Mouse (Mus musculus): ENCODE measurements around the gene Ugcg.
"Not testable (repeated sequence)": the region's sequence is repeated elsewhere in the genome, so short reads cannot be mapped to it uniquely, and the experiment has no call there.

The Ugcg gene

DNA sequence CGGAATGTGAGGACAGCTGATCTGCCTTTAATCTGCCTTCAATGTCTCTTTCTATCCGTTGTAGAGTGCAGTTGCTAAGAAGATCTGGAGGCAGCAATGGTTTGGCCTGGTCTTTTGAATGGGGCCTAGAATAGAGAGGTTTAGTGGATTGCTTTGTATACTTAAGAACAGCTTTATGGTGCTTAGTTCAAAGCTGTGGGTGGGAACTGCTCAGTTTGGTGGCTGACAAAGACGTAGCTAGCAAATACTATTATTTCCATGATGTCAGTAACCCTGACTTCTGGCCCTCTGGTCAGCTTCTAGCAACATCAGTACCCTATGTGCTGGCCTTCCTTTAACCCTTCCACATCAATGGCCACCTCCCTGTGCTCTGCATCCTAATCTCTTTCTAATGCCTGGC lies 68.8 kb downstream of the Ugcg start:
- no peak for DNase-seq (ENCODE audit: low spot score in 2 of 2)

DNA sequence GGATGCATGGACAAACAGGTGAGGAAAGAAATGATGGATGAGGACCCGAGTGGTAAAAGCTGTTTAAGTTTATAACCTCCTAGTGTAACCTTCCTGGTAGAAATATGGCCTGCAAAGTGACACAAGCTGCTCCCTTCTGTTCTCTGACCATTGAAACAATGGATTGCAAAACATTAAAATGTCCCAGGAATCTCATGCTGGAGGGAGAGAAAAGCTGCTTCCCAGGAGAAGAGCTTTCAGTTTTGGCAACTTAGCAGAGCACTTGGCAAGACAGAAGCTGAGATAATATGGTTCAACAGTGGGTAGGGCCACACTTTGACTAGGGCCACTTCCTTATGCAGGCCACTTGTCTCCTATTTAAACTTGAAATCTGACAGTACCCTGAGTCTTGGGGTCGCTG lies 69.7 kb downstream of the Ugcg start:
- DNase-seq (ENCODE audit: low spot score in 2 of 2) = no peak

DNA sequence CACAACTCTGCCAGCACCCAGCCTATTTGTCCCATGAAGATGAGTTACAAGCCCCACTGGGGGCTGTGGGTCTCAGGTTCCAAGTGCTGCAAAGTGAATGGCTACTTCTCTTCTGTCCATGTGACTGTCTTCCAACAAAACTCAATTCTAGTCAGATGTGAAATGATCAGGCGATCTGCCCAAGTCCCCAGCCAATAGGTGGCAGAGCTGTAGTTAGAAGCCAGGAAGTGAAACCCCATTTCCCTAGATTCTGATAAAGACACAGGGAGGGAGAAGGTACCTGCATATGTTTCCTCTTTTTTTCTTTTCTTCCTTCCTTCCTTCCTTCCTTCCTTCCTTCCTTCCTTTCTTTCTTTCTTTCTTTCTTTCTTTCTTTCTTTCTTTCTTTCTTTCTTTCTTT lies 70.7 kb downstream of the Ugcg start:
- DNase-seq (ENCODE audit: low spot score in 2 of 2) = no peak

DNA sequence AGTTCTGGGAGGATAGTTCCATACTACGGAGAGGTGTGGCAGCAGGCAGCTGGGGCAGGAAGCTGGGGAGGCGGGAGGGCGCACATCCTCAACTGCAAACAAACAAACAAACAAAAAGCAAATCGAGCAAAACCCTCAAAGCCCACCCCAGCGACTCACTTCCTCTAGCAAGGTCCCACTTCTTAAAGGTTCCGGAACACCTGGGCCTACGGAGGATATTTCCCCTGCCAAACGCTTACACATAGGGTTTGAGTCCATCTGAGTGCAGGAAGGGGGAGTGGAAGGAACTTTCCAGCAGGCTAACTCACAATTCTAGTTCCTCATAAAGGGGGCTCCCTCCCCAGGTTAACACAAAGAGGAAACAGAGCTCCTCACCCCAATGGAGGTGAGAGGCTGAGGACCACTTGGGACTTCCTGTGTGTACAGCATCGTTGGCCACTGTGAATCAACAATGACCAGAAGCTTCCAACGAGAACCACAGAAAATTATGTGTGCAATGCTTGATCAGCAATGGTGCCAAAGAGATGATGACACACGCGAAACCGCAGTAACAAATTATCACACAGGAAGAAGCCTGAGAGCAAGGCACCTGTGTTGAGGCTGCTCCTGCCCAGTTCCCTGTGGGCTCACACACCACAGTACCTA lies 71.9 kb downstream of the Ugcg start:
- DNase-seq (ENCODE audit: low spot score in 2 of 2) = no peak

DNA sequence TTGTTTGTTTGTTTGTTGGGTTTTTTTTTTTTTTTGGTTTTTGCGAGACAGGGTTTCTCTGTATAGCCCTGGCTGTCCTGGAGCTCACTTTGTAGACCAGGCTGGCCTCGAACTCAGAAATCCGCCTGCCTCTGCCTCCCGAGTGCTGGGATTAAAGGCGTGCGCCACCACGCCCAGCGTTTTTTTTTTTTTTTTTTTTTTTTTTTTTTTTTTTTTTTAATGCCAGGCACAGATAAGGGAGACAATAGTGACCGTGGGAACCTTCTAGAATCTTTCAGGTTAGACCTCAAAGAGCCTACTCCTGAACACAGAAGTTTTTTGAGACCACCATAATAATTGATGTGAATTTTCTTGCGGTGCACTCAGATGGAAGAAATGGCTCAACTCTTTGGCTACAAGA lies 72.5 kb downstream of the Ugcg start:
- not testable (repeated sequence) for DNase-seq (ENCODE audit: low spot score in 2 of 2)

DNA sequence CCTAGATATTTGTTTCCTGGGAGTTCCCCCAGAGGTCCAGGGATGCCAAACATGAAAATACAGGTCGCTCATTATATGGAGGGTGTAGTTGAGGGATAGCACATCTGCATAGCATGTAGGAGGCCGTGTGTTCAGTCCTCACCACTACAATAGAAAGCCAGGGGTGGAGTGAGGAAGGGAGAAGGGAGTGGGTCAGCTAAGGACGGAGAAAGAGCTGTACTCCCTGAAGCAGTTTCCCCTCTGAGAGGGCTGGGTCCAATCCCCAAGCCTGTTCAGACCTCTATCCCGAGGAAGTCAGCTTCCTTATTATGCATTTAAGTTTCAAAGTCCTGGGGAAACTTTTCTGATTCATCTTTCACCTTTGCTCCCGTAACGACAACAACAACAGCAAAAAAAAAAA lies 73.1 kb downstream of the Ugcg start:
- DNase-seq (ENCODE audit: low spot score in 2 of 2) = no peak

DNA sequence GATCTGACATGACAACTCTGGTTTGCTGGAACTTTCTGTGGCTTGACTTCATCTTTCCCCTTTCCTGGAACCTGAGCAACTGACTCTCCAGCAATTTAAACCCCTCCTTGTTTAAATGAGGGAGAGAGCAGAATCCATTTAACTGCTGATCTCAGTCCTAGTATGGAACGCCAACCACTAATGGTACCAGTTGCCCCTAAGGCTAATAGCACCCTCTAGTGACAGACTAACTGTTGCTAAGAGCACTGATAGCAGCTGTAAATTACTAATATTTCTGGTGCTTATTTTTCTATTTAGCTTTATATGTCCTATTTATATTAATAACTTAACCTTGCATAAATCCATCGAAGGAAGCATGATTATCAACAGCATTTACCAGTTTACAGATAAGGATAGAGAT lies 74.4 kb downstream of the Ugcg start:
- no peak for DNase-seq (ENCODE audit: low spot score in 2 of 2)

DNA sequence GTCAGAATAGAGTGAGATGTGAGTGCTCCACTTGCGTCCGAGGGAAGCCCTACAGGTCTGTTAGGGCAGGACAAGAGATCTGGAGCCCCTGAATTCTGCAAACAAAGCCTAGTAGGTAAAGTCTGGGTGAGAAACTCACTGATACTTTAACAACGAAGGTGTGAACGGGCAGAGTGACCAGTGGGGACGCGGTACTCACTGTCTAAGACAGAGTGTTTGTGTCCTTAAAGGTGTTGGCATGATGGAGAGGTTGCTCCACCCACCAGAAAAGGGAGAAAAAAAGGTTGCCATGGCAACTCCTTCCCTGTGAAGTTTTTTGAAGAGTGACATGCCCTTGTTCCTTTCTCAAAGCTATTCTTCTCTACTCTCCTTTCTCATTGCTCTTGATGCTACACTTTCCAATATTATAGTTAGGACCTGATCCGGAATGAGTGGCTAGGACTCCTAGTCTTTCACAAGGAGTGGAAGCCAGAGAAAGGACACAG lies 75.6 kb downstream of the Ugcg start:
- no peak for DNase-seq (ENCODE audit: low spot score in 2 of 2)

DNA sequence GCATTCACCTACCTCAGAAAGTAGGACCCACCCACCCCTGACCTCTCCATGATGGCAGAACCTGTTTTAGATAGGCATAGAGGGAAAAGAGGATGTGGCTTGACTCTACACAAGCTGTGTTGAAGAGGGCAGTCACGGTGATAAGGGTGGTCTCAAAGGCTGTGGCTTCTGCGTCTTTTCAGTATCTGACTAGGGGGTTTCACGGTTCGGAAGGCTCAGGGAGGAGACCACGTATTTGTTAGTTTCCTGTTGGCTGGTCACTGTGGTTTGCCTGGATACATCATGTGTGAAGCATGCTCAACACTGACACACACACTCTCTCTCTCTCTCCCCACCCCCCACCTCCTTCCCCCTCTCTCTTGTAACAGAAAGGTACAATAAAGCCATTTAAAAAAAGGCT lies 76.1 kb downstream of the Ugcg start:
- no peak for DNase-seq (ENCODE audit: low spot score in 2 of 2)

DNA sequence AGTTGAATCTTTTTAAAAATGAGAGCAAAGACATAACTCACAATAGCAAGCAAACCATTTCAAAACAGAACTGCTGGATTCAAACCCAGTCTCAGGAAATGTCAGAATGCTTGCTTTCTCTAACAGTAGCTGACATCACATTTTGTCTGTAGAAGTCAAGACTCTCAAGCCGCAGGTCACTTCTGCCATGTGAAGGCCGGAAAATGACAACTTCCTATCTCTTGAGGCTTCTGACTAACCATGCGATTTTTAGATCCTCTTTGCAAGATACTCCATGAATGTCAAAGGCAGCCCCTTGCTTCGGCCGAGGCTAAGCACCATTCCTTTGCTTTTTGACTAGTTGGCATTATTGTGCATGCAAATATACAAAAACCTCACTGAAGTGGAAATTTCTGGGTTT lies 76.6 kb downstream of the Ugcg start:
- no peak for DNase-seq (ENCODE audit: low spot score in 2 of 2)

Measured in frontal cortex, postnatal 14 days (tissue).